Mouse (Mus musculus): ENCODE measurements around the gene Ubr3. TPM values are rescaled to one million over a fixed set of nuclear protein-coding genes. Genes with fewer than 3 reads are reported as not detected.
"Not testable (repeated sequence)": the region's sequence is repeated elsewhere in the genome, so short reads cannot be mapped to it uniquely, and the experiment has no call there.

Gene Ubr3
- polyA plus RNA-seq, 1 experiment from 2014 or later: 22.4 TPM

- no peak for ATAC-seq (ENCODE audit: low FRiP score)
- no peaks in the 10 kb centered on the region for H3K9me3 ChIP-seq (replicated peaks)
- no peaks in the 10 kb centered on the region for H3K27me3 ChIP-seq
- no peak overlapping the region for H3K9ac ChIP-seq
- H3K4me3 ChIP-seq: no peak overlapping the region
- no peak overlapping the region for H3K4me2 ChIP-seq (replicated peaks)
- WGBS: 88% methylated on average over 3 of the region's 3 CpGs
- no peaks in the 10 kb centered on the region for H3K4me1 ChIP-seq
- H3K36me3 ChIP-seq: peaks cover 26% of the 10 kb centered on the region
- H3K27ac ChIP-seq: no peak overlapping the region
Measured at GRCm38 (mm10) chr2:69924943-69925342, 27.9 kb downstream of the Ubr3 start.

GRCm38 (mm10) chr2:69936331-69936730 lies 39.3 kb downstream of the Ubr3 start:
- H3K4me3 ChIP-seq: no peak overlapping the region
- no peak overlapping the region for H3K9ac ChIP-seq
- 97% methylated on average over 5 of the region's 5 CpGs for WGBS
- H3K36me3 ChIP-seq: peaks cover 27% of the 10 kb centered on the region
- no peaks in the 10 kb centered on the region for H3K27me3 ChIP-seq
- no peak overlapping the region for H3K27ac ChIP-seq
- H3K4me2 ChIP-seq (replicated peaks): no peak overlapping the region
- no peaks in the 10 kb centered on the region for H3K9me3 ChIP-seq (replicated peaks)
- ATAC-seq (ENCODE audit: low FRiP score): no peak
- no peaks in the 10 kb centered on the region for H3K4me1 ChIP-seq

GRCm38 (mm10) chr2:69939226-69939625 lies 42.2 kb downstream of the Ubr3 start:
- no peak overlapping the region for H3K4me2 ChIP-seq (replicated peaks)
- H3K9me3 ChIP-seq (replicated peaks): no peaks in the 10 kb centered on the region
- peaks cover 27% of the 10 kb centered on the region for H3K36me3 ChIP-seq
- H3K4me1 ChIP-seq: no peaks in the 10 kb centered on the region
- H3K27me3 ChIP-seq: no peaks in the 10 kb centered on the region
- ATAC-seq (ENCODE audit: low FRiP score): no peak
- no peak overlapping the region for H3K27ac ChIP-seq
- no peak overlapping the region for H3K9ac ChIP-seq
- WGBS: 85% methylated on average over 4 of the region's 4 CpGs
- no peak overlapping the region for H3K4me3 ChIP-seq

DNA sequence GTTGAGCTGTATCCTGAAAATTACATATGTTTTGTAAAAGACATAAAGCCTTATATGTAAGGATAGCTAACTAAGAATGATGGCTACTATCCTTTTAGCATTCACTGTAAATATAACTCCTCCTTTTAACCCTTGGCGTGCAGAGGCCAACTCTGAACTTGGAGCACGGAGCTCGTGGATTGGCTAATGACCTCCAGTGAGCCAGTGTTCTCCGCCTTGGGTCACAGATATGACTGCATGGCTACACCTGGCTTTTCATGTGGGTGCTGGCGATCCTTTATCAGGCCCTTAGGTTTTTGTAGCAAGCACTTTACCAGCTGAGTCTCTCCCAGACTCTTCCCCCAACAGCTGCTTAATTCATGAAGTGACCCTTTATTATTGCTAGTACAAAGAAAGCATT lies 42.6 kb downstream of the Ubr3 start:
- Histone ChIP-seq H3K27me3 (no peaks in the 10 kb centered on the region), H3K4me3 (no peak overlapping the region), H3K4me2 (replicated peaks) (no peak overlapping the region), H3K27ac (no peak overlapping the region), H3K36me3 (peaks cover 23% of the 10 kb centered on the region), H3K9ac (no peak overlapping the region), H3K9me3 (replicated peaks) (no peaks in the 10 kb centered on the region), H3K4me1 (no peaks in the 10 kb centered on the region)
- WGBS: 92% methylated on average over 5 of the region's 5 CpGs
- no peak for ATAC-seq (ENCODE audit: low FRiP score)

DNA sequence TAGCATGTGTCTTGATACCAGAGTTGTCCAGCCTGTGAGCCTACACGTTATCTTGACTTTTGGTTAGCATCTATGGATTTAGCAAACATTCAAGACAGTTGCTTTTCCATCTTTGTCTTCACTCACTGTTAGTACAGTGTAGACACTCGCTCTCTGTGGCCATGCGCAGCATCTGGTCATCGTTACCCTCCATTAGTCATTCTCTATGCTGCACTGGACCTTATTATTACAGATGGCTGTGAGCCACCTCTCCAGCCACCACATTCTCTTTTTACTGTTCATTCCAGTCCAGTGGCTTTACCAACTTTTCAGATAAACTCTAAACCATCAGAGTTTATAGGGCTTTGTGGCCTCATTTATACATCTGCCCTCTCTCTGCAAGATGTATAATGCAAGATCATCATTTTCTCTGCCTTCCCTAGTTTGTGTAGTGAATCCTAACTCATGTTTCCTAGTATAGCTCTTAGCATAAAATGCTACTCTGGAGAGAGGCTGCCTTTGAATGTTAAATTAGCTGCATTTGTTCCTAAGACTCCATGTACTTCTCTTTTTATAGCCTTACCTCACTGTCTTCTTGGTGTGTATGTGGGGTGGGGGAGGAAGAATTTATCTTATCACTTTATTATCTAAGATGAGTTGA lies 44.5 kb downstream of the Ubr3 start:
- H3K9me3 ChIP-seq (replicated peaks): no peaks in the 10 kb centered on the region
- no peak for ATAC-seq (ENCODE audit: low FRiP score)

DNA sequence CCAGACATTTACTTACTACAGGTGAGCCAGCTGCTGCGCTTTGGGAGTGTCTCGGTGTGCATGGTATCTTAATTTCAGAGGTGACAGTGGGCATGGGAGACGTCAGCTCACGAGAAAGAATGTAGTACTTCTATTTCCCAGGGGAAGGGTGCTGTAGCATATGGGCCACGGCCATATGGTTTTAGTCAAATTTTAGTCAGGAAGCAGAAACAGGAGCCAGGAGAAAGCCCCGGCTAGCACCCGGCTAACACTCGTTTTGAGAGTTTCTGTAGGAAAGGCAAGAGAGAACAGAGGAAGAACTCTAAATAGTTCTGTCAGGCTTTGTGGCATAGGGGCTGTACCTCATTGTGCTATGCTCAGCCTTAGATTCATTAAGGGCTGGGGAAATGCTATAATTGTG lies 55.8 kb downstream of the Ubr3 start:
- Histone ChIP-seq H3K9ac (no peak overlapping the region), H3K27me3 (no peaks in the 10 kb centered on the region), H3K27ac (no peak overlapping the region), H3K9me3 (replicated peaks) (no peaks in the 10 kb centered on the region), H3K4me2 (replicated peaks) (no peak overlapping the region), H3K4me1 (no peaks in the 10 kb centered on the region), H3K4me3 (no peak overlapping the region), H3K36me3 (peaks cover 39% of the 10 kb centered on the region)
- WGBS: 77% methylated on average over 8 of the region's 8 CpGs
- ATAC-seq (ENCODE audit: low FRiP score): no peak

More for the DNA sequence above, 44.5 kb downstream of the Ubr3 start:
- Histone ChIP-seq H3K4me1 (no peaks in the 10 kb centered on the region), H3K27ac (no peak overlapping the region), H3K27me3 (no peaks in the 10 kb centered on the region), H3K9ac (no peak overlapping the region), H3K4me2 (replicated peaks) (no peak overlapping the region), H3K4me3 (no peak overlapping the region), H3K36me3 (peaks cover 18% of the 10 kb centered on the region)
- WGBS: 76% methylated on average over 4 of the region's 4 CpGs

GRCm38 (mm10) chr2:69955635-69956034 lies 58.6 kb downstream of the Ubr3 start:
- Histone ChIP-seq H3K4me3 (no peak overlapping the region), H3K9ac (no peak overlapping the region), H3K4me2 (replicated peaks) (no peak overlapping the region), H3K36me3 (peaks cover 27% of the 10 kb centered on the region), H3K27me3 (no peaks in the 10 kb centered on the region), H3K9me3 (replicated peaks) (no peaks in the 10 kb centered on the region), H3K4me1 (no peaks in the 10 kb centered on the region), H3K27ac (no peak overlapping the region)
- WGBS: 56% methylated on average over 2 of the region's 2 CpGs
- ATAC-seq (ENCODE audit: low FRiP score): no peak

- Histone ChIP-seq H3K36me3 (peaks cover 32% of the 10 kb centered on the region), H3K27ac (no peak overlapping the region), H3K4me2 (replicated peaks) (no peak overlapping the region), H3K4me1 (no peaks in the 10 kb centered on the region), H3K9ac (no peak overlapping the region), H3K27me3 (no peaks in the 10 kb centered on the region), H3K4me3 (no peak overlapping the region), H3K9me3 (replicated peaks) (no peaks in the 10 kb centered on the region)
- WGBS: 88% methylated on average over 2 of the region's 2 CpGs
- ATAC-seq (ENCODE audit: low FRiP score): no peak
Measured at GRCm38 (mm10) chr2:69957622-69958021, 60.6 kb downstream of the Ubr3 start.

DNA sequence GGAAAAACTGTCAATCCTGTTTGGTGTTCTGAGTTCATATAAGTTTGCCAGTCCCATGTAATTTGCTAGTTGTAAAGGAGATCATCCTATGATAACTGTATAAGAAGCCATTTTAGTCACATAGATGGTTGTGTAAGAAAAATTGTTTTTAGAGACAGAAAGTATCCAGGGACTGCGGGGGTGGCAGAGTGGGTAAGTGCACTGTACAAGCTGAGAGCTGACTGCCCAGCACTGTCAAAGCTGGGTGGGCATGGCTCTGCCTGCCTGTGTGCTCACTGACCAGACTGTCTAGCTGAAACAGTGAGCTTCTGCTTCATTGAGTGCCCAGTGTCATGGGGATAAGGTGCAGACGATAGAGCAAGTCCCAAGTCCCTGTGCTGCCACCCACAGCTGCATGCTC lies 77.8 kb downstream of the Ubr3 start:
- 95% methylated on average over 2 of the region's 2 CpGs for WGBS
- H3K9ac ChIP-seq: no peak overlapping the region
- no peak for ATAC-seq (ENCODE audit: low FRiP score)
- no peaks in the 10 kb centered on the region for H3K4me1 ChIP-seq
- no peak overlapping the region for H3K4me3 ChIP-seq
- no peaks in the 10 kb centered on the region for H3K9me3 ChIP-seq (replicated peaks)
- peaks cover 35% of the 10 kb centered on the region for H3K36me3 ChIP-seq
- no peak overlapping the region for H3K27ac ChIP-seq
- H3K27me3 ChIP-seq: no peaks in the 10 kb centered on the region
- no peak overlapping the region for H3K4me2 ChIP-seq (replicated peaks)

GRCm38 (mm10) chr2:69989224-69989623 lies 92.2 kb downstream of the Ubr3 start:
- peaks cover 34% of the 10 kb centered on the region for H3K36me3 ChIP-seq

DNA sequence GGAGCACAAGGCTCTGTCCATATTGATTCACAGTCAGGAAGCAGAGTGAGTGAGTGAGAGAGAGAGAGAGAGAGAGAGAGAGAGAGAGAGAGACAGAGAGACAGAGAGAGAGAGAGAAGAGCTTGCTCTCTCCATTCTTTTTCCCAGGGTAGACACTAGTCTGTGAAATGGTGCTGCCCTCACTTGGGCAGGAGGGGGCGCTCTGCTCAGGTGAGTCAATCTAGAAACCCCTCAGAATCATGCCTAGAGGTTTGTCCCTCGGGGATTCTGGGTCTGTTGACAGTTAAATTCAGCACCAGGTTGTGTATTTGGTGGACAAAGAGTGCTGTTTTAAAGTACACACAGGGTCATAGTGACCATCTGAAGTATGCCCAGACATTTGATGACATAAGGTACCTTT lies 93.6 kb downstream of the Ubr3 start:
- Histone ChIP-seq H3K4me2 (replicated peaks) (no peak overlapping the region), H3K27ac (no peak overlapping the region), H3K9ac (no peak overlapping the region), H3K4me3 (no peak overlapping the region), H3K9me3 (replicated peaks) (no peaks in the 10 kb centered on the region), H3K36me3 (peaks cover 32% of the 10 kb centered on the region), H3K27me3 (no peaks in the 10 kb centered on the region), H3K4me1 (no peaks in the 10 kb centered on the region)
- WGBS: 67% methylated on average over 2 of the region's 2 CpGs
- no peak for ATAC-seq (ENCODE audit: low FRiP score)

More at GRCm38 (mm10) chr2:69989224-69989623, 92.2 kb downstream of the Ubr3 start:
- Histone ChIP-seq H3K27ac (no peak overlapping the region), H3K9me3 (replicated peaks) (no peaks in the 10 kb centered on the region), H3K27me3 (no peaks in the 10 kb centered on the region), H3K4me3 (no peak overlapping the region), H3K4me1 (no peaks in the 10 kb centered on the region), H3K4me2 (replicated peaks) (no peak overlapping the region), H3K9ac (no peak overlapping the region)
- ATAC-seq (ENCODE audit: low FRiP score): no peak
- 94% methylated on average over 6 of the region's 6 CpGs for WGBS

DNA sequence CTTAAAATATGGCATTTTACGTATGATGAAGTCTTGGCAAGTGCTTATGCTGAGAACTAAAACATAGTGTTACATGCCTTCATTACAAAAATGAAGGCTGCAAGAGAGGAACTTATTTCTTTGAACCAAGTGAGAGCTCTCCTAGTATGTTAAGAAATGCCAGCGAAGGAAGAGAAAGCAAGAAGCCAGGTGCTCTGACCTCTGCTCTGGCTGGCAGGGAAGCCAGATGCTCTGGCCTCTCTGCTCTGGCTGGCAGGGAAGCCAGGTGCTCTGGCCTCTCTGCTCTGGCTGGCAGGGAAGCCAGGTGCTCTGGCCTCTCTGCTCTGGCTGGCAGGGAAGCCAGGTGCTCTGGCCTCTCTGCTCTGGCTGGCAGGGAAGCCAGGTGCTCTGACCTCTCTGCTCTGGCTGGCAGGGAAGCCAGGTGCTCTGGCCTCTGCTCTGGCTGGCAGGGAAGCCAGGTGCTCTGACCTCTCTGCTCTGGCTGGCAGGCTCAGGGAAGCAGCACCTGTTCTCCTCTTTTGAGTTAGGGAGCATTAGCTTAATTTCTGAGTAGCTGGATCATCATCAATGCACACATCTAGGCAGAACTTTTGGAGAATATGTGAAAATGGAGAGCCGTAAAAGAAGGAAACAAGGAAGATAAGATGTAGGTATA lies 97.2 kb downstream of the Ubr3 start:
- not testable (repeated sequence) for H3K27me3 ChIP-seq; ATAC-seq (ENCODE audit: low FRiP score); H3K4me1 ChIP-seq; H3K4me2 ChIP-seq (replicated peaks); H3K9ac ChIP-seq; H3K4me3 ChIP-seq; H3K27ac ChIP-seq; H3K9me3 ChIP-seq (replicated peaks)
- WGBS: 97% methylated on average over 3 of the region's 3 CpGs
- peaks cover 24% of the 10 kb centered on the region for H3K36me3 ChIP-seq

DNA sequence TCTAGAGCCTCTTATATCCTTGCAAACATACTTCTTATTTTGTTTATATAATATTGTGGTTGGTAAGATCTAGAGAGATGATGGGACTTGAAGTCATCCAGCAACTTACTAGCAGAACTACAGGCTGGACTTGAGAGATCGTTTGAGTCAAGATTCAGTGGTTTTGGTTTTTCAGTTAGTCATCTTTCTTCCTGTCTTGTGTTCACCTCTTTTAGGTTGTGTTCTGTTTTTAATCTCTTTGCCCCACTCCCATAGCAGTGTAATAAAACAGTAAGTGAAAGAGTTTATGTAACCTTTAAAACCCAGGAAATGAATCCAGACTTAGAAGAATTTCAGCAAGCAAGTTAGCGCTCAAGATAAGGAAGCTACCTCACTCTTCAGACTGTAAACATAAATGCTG lies 97.7 kb downstream of the Ubr3 start:
- no peaks in the 10 kb centered on the region for H3K4me1 ChIP-seq
- no peak for ATAC-seq (ENCODE audit: low FRiP score)
- H3K27ac ChIP-seq: no peak overlapping the region
- no peaks in the 10 kb centered on the region for H3K9me3 ChIP-seq (replicated peaks)
- no peak overlapping the region for H3K9ac ChIP-seq
- no peaks in the 10 kb centered on the region for H3K27me3 ChIP-seq
- WGBS: 91% methylated on average over 2 of the region's 2 CpGs
- no peak overlapping the region for H3K4me2 ChIP-seq (replicated peaks)
- peaks cover 18% of the 10 kb centered on the region for H3K36me3 ChIP-seq
- no peak overlapping the region for H3K4me3 ChIP-seq
